Mouse (Mus musculus) heart, postnatal 4 days (tissue): Measurements from ENCODE around the gene Gm7544. TPM values are rescaled to one million over a fixed set of nuclear protein-coding genes. Genes with fewer than 3 reads are reported as not detected.
"Not testable (repeated sequence)": the region's sequence is repeated elsewhere in the genome, so short reads cannot be mapped to it uniquely, and the experiment has no call there.

Experiments used
- DNase-seq: peaks from one replicate; pipeline ENCODE4 v3.0.0; 2021
- total RNA-seq, 2 experiments: library from RNA; stranded (reverse); gene quantifications; 2 replicates each; pipeline ENCODE4 v1.2.3; 2021

The Gm7544 gene
- not detected for total RNA-seq

GRCm38 (mm10) chr1:82955913-82956312 lies at the start of gene Gm7544:
Gene Gm7544 (minus strand): TSS chr1:82956013.
- DNase-seq = not testable (repeated sequence)

GRCm38 (mm10) chr1:83000306-83000705 lies 44.5 kb upstream of the Gm7544 start, which contains the start of gene Gm47959:
Gene Gm47959 (plus strand): TSS chr1:83000548.
- not testable (repeated sequence) for DNase-seq

GRCm38 (mm10) chr1:82993947-82994346 lies 38.1 kb upstream of the Gm7544 start:
- DNase-seq = no peak

- DNase-seq = no peak
Observed at GRCm38 (mm10) chr1:82992093-82992492, 36.3 kb upstream of the Gm7544 start.

GRCm38 (mm10) chr1:82991596-82991995 lies 35.8 kb upstream of the Gm7544 start:
- no peak for DNase-seq

GRCm38 (mm10) chr1:82991062-82991461 lies 35.2 kb upstream of the Gm7544 start:
- DNase-seq = no peak

GRCm38 (mm10) chr1:82987530-82988198 lies 31.9 kb upstream of the Gm7544 start:
- peak; percentile 62 for DNase-seq

- DNase-seq = no peak
Observed at GRCm38 (mm10) chr1:82986738-82987137, 30.9 kb upstream of the Gm7544 start.

- DNase-seq = no peak
Observed at GRCm38 (mm10) chr1:82977840-82978239, 22.0 kb upstream of the Gm7544 start.

- DNase-seq = no peak
Observed at GRCm38 (mm10) chr1:82975750-82976149, 19.9 kb upstream of the Gm7544 start.

- no peak for DNase-seq
Observed at GRCm38 (mm10) chr1:82974342-82974741, 18.5 kb upstream of the Gm7544 start.

- DNase-seq = no peak
Observed at GRCm38 (mm10) chr1:82973901-82974300, 18.1 kb upstream of the Gm7544 start.

- DNase-seq = no peak
Observed at GRCm38 (mm10) chr1:82973244-82973643, 17.4 kb upstream of the Gm7544 start.

- peak; percentile 54 for DNase-seq
Observed at GRCm38 (mm10) chr1:82972046-82972445, 16.2 kb upstream of the Gm7544 start.

GRCm38 (mm10) chr1:82966413-82966812 lies 10.6 kb upstream of the Gm7544 start:
- DNase-seq = no peak

- no peak for DNase-seq
Observed at GRCm38 (mm10) chr1:82959870-82960385, 4.1 kb upstream of the Gm7544 start, which contains the start of gene Gm47955. Gene Gm47955 (plus strand): TSS chr1:82960286.

GRCm38 (mm10) chr1:82948601-82949000 lies 7.2 kb downstream of the Gm7544 start:
- no peak for DNase-seq

GRCm38 (mm10) chr1:82946029-82946428 lies 9.8 kb downstream of the Gm7544 start:
- DNase-seq = not testable (repeated sequence)

GRCm38 (mm10) chr1:82943295-82943694 lies 12.5 kb downstream of the Gm7544 start, which contains the start of gene A030003K21Rik:
Gene A030003K21Rik (minus strand): TSS chr1:82943388.
- DNase-seq = not testable (repeated sequence)

- not testable (repeated sequence) for DNase-seq
Observed at GRCm38 (mm10) chr1:82942505-82942904, 13.3 kb downstream of the Gm7544 start.

- DNase-seq = no peak
Observed at GRCm38 (mm10) chr1:82938666-82939065, 17.1 kb downstream of the Gm7544 start.

GRCm38 (mm10) chr1:82931326-82931725 lies 24.5 kb downstream of the Gm7544 start, which contains the start of gene Gm6217:
Gene Gm6217 (minus strand): TSS chr1:82931399.
- not testable (repeated sequence) for DNase-seq

- DNase-seq = not testable (repeated sequence)
Observed at GRCm38 (mm10) chr1:82930558-82930957, 25.3 kb downstream of the Gm7544 start.

- no peak for DNase-seq
Observed at GRCm38 (mm10) chr1:82924650-82925049, 31.2 kb downstream of the Gm7544 start, which contains the start of gene A030014E15Rik. Gene A030014E15Rik (plus strand): TSS chr1:82924917.
